Mouse (Mus musculus) neutrophil, adult 5-6 weeks (primary cell): ENCODE results near the gene Dcaf11. TPM values are rescaled to one million over a fixed set of nuclear protein-coding genes. Genes with fewer than 3 reads are reported as not detected.

Source experiments
- ATAC-seq: fragments of 151-379, 151-347 bp; 2 replicates; pipeline ENCODE4 v1.8.0; 2017; ENCODE audit warnings: mild to moderate bottlenecking, moderate TSS enrichment; ENCODE audit not compliant: insufficient number of reproducible peaks, poor library complexity, low FRiP score, severe bottlenecking; ENCODE audit errors: extremely low read depth
- total RNA-seq: library from RNA; stranded (forward); fragments of 200-1000 nt; gene quantifications from 2 replicates; pipeline ENCODE4 v1.2.3, GENCODE M21; 2017

Dcaf11 gene
- total RNA-seq, 1 experiment from 2014 or later = 82.2 TPM

DNA sequence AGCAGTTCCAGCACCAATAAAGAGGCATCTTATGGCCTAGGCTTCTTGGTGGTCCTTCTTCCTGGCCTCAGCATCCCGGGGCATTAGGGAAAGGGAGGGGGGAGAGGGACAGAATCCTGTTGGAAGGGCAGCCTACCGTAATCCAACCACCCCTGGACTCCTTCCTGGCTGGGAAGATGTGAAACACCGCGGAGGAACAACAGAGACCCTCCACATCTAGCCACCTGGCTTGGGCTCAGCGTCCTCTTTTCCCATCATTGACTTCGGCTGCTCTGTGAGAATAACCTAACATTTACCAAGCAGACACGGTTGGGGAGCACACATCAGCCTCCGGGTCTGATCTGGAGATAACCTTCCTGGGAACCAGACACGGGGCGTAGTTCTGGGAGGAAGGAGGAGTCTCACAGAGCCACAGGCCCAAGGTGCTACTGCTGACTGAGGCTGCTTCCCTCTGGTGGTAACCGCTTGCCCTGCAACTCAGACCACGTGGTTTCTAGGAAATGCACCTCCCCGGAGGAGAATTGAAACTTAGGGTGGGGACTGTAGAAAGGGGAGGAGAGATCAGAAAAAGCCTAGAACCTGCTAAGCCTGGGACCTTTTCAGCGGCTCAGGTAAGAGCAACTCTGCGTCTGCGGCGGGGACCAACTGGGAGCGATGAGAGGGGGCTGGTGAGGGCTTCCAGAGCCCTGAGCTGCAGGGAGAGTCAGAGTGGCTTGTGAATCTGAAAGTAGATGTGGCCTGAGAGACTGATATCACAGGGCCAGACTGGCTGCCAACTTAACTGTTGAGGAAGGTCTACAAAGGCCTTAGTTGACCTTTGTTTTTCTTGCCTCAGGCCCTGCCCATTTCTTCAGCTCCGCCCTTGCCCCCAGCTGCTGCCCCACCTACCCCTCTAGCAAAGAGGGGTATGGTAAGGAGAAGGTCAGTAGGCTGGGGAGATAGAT is 44.1 kb downstream of the Dcaf11 start:
- ATAC-seq = peak; percentile 90

DNA sequence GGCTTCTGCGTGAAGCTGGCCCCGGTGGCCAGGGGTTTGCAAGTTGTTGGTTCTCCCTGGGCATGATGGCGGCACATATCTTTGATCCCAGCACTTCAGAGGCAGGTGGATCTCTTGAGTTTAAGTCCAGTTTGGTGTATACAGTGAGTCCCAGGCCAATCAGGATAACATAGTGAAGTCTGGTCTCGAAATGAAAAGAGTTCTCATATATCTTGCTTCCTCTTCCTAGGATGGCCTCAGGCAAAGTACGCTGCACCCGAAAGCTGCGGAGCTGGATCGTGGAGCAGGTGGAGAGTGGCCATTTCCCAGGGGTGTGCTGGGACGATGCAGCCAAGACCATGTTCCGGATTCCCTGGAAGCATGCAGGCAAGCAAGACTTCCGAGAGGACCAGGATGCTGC is 45.0 kb downstream of the Dcaf11 start:
- no peak for ATAC-seq

DNA sequence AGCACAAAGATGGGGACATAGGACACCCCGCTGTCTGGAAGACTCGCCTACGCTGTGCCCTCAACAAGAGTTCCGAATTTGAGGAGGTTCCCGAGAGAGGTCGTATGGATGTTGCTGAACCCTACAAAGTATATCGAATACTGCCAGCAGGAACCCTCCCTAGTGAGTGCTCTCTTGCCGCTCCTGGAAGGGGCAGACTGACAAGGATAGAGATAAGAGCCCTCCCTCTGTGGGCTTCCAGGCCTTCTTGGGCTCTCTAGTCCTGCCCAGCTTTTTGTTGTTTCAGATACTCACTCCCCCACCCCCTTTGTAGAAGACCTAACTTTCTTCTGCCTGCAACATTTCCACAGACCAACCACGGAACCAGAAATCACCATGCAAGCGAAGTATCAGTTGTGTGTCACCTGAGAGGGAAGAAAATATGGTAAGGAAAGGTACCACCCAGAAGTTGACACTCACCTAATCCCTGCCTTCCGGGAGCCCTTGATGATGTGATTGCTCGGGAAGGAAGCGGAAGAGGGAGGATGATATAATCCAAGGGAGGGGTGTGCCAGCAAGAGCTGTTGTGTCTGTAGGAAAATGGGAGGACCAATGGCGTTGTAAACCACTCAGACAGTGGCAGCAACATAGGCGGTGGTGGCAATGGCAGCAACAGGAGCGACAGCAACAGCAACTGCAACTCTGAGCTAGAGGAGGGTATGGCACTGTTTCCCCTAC is 46.1 kb downstream of the Dcaf11 start:
- ATAC-seq = no peak

DNA sequence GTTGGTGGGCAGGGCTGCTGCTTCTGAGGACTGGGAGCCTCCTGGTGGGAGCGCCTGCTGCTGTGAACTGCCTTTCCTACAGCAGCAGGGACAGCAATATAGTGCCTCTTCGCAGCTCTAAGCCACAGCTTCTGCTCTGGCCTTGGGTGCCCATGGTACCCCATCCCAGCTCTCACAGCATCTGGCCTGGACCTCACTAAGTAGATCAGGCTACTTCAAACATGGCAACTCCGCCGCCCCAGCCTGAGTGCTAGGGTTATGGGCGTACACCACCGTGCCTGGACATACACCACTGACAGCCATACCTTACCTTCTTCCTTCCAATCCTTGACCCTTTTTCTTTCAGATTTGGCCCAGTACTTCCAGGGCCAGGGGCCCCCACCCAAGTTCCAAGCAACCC is 48.5 kb downstream of the Dcaf11 start:
- ATAC-seq = no peak

DNA sequence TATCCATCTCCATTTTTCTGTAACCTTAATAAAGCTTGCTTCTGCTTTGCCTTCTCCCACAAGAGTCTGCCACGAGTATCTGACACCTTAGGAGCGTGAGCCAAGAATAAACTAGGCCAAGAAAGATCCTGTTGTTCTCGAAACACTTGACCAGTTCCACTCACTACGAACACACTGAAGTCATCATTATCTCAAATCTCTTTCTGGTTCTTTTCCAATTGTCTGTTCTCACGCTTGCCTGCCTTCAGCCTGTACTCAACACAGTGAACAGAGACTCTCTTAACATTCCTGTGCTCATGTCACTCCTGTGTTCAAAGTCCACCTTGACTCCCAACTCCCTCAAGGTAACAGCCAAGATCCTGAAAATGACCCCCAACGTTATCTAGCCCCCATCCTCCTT is 53.5 kb downstream of the Dcaf11 start:
- no peak for ATAC-seq

DNA sequence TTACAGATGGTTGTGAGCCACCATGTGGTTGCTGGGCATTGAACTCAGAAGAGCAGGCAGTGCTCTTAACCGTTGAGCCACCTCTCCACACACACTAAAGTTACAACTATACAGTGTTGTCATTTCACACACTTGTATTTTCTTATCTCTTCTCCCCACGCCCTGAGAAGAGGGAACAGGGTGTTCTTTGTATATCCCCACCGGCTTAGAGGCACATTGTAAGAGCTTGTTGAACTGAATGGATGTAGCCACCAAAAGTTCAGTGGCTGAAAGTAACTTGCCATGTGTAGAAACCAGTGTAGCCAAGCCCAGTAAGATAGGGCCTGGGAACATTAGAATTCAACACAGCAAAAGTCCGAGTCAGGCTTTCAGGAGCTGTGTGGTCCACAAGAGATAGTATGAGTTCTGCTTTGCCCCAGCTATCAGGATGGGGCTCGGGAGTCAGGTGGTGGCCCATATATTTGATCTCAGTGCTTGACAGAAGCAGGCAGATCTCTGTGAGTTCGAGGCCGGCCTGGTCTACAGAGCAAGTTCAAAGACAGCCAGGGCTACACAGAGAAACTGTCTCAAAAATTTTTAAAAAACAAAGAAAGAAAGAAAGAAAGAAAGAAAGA is 54.9 kb downstream of the Dcaf11 start:
- ATAC-seq = no peak

DNA sequence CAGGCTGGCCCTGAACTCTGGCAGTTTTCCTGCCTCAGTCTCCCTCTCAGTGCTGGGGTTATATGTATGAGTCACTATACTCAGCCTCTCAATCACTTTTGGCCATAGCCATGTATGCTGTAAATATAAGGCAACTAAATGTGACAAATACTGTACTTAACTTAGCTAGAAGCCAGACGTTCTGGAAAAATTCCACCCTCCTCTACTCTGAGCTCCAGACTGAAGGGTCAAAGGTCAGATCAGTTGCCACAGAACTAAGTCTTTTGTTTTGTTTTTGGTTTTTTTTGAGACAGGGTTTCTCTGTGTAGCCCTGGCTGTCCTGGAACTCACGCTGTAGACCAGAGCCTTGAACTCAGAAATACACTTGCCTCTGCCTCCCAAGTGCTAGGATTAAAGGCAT is 56.1 kb downstream of the Dcaf11 start:
- no peak for ATAC-seq

DNA sequence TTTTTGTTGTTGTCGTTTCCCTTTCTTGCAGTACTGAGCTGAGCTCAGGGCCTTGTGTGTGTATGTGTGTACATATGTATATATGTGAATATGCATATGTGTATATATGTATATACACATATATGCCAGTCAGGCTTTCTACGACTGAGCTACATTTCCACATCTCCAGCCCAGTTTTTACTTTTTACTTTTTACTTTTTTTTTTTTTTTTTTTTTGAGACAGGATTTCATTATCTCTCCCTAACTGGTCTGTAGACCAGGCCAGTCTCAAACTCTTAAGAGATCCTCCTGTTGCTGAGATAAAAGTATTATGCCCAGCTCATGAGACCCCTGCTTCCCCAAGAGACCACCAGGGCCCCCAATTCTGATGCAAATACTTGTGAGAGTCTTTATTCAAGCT is 57.0 kb downstream of the Dcaf11 start:
- ATAC-seq = no peak

DNA sequence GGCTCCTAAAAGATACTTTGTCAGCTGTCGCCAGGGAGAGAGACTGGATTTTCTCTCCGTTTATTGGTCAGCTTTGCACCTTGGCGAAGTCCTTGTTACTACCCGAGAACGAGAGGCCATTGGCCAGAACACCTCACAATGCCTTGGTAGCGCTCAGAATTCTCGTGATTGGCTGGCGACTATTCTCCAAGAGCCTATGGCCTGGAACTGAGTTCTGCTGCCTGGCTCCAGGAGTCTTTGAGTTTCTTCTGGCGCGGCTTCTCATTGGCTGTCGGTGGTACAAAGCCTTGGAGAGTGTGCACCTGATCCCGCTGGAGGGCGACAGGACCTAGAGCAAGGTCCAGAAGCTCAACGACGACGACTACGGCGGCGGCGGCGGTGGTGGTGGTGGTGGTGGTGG is 58.0 kb downstream of the Dcaf11 start, which contains the start of gene Rec8:
Gene Rec8, plus strand, starts transcription at position 216 of the 400 bp plus-strand sequence.
- ATAC-seq = peak; percentile 40; the same call in 1 of the 2 replicates

DNA sequence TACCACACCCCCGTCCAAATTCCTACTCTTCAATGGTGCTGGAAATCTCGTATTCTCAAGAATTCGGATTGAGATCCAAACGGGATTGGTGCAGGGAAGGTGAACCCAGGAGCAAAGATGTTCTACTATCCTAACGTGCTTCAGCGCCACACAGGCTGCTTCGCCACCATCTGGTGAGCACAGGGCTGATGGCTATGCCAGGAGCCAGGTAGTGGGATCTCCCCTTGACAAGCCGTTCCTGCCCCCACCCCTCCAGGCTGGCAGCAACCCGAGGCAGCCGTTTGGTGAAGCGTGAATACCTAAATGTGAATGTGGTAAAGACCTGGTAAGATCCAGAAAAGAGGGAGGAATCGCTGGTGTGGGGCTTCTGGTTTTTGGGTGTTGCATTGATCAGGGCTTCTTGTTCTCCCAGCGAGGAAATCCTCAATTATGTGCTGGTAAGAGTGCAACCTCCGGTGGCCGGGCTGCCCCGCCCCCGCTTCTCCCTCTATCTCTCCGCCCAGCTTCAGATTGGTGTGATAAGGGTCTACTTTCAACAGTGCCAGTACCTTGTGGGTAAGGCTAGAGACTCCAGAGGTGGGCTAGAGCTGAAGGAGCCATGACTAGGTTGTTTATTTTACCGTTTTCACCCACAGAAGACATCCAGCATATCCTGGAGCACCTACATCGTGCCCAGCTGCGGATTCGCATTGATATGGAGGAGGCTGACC is 58.8 kb downstream of the Dcaf11 start:
- ATAC-seq = no peak

Other genes starting within 250 kb of the Dcaf11 start
- 22.9 and 24.1 TPM in 2 replicates for gene Dhrs4, start 81.2 kb upstream of the Dcaf11 start, total RNA-seq
- 0.74 TPM in 1 of 2 replicates, not detected in the other for gene Carmil3, start 69.4 kb upstream of the Dcaf11 start, total RNA-seq
- gene Cpne6, start 49.6 kb upstream of the Dcaf11 start, total RNA-seq = not detected in 2 replicates
- 0.12 TPM in 1 of 2 replicates, not detected in the other for gene Nrl, start 35.0 kb upstream of the Dcaf11 start, total RNA-seq
- 38.6 and 38.8 TPM in 2 replicates for gene Pck2, start 19.7 kb upstream of the Dcaf11 start, total RNA-seq
- gene A730061H03Rik, start 400 bp downstream of the Dcaf11 start, total RNA-seq = 6.9 and 9.1 TPM in 2 replicates
- not detected in 2 replicates for gene Fitm1, start 15.6 kb downstream of the Dcaf11 start, total RNA-seq
- gene Psme1, start 18.1 kb downstream of the Dcaf11 start, total RNA-seq = 254 and 295 TPM in 2 replicates
- gene Emc9, start 25.3 kb downstream of the Dcaf11 start, total RNA-seq = 5.0 TPM in 2 replicates
- 164 and 175 TPM in 2 replicates for gene Psme2, start 31.1 kb downstream of the Dcaf11 start, total RNA-seq
- gene Rnf31, start 31.7 kb downstream of the Dcaf11 start, total RNA-seq = 73.4 and 82.3 TPM in 2 replicates
- 163 and 164 TPM in 2 replicates for gene Irf9, start 43.6 kb downstream of the Dcaf11 start, total RNA-seq
- not detected in 2 replicates for gene Rec8, start 58.0 kb downstream of the Dcaf11 start, total RNA-seq
- gene Ipo4, start 76.0 kb downstream of the Dcaf11 start, total RNA-seq = 4.2 and 11.3 TPM in 2 replicates
- 2.1 and 2.8 TPM in 2 replicates for gene Gm49378, start 77.9 kb downstream of the Dcaf11 start, total RNA-seq
- 40.7 and 42.5 TPM in 2 replicates for gene Tm9sf1, start 83.8 kb downstream of the Dcaf11 start, total RNA-seq
- gene Tssk4, start 90.2 kb downstream of the Dcaf11 start, total RNA-seq = 0.98 and 2.1 TPM in 2 replicates
- 40.6 and 42.1 TPM in 2 replicates for gene Mdp1, start 100.5 kb downstream of the Dcaf11 start, total RNA-seq
- gene Gmpr2, start 111.9 kb downstream of the Dcaf11 start, total RNA-seq = 27.5 and 44.8 TPM in 2 replicates
- gene Nedd8, start 112.1 kb downstream of the Dcaf11 start, total RNA-seq = 158 and 211 TPM in 2 replicates
- 64.8 and 68.2 TPM in 2 replicates for gene Tinf2, start 121.8 kb downstream of the Dcaf11 start, total RNA-seq
- 6.9 and 9.5 TPM in 2 replicates for gene Tgm1, start 153.9 kb downstream of the Dcaf11 start, total RNA-seq
- 27.2 and 36.8 TPM in 2 replicates for gene Rabggta, start 162.3 kb downstream of the Dcaf11 start, total RNA-seq
- gene Dhrs1, start 185.7 kb downstream of the Dcaf11 start, total RNA-seq = 20.4 and 28.0 TPM in 2 replicates
- 12.1 and 15.8 TPM in 2 replicates for gene Nop9, start 185.7 kb downstream of the Dcaf11 start, total RNA-seq
- 0.49 TPM in 1 of 2 replicates, not detected in the other for gene Cideb, start 198.5 kb downstream of the Dcaf11 start, total RNA-seq
- 0.25 and 0.81 TPM in 2 replicates for gene Ltb4r2, start 201.4 kb downstream of the Dcaf11 start, total RNA-seq
- gene Ltb4r1, start 206.0 kb downstream of the Dcaf11 start, total RNA-seq = 12.9 and 14.6 TPM in 2 replicates
- gene Adcy4, start 224.1 kb downstream of the Dcaf11 start, total RNA-seq = 0.49 TPM in 1 of 2 replicates, not detected in the other
- gene Ripk3, start 228.9 kb downstream of the Dcaf11 start, total RNA-seq = 17.3 and 30.9 TPM in 2 replicates